Comparison of ENCODE assay signal across 8 mouse cellular contexts in the genomic region with DNA sequence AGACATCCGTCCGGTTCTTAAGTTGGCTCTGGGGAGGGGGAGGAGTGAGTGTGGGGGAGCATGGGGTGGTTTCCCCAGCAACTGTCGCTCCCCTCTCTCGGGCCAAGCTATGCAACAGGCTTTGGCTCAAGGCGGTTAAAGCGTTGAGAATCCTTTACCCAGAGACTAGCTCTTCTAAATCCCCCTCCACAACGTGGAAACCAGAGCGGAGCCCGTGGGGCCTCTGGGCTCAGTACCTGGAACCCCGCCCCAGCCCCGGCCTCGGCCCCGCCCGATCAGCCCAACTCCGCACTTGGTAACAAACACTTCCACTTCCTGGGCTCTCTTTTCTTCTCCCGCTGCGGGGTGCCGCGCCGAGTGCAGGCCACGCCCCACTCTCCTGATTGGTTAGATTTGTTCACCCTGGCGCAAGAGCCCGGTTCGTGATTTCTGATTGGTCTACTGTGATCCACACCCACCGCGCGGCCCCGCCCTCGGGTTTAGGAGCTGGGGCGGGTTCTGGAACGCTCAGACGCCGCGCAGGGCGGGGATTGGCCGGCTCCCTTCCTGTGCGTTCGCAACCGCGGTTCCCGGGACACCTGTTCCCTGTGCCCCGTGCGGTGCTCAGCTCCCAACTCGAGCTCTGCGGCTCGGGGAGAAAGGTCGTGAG. TPM values are rescaled to one million over a fixed set of nuclear protein-coding genes. Genes with fewer than 3 reads are reported as not detected.
DNase-seq lines count a peak whose midpoint lies in the region; ATAC-seq and TF ChIP-seq lines count a peak whose summit lies in the region.

A gene (plus strand): TSS at position 510 of the 649 bp plus-strand sequence.

- TF ChIP-seq CTCF in MEL (IDR thresholded peaks at IDR 0.05 in 2 of 3, conservative IDR thresholded peaks at IDR 0.05 in 1 of 3; ENCODE audit: control insufficient read depth in 1 of 3, insufficient read depth in 1 of 3, low read depth in 2 of 3, low read length in 3 of 3, poor library complexity in 1 of 3, severe bottlenecking in 1 of 3): no peak
- no peak for TF ChIP-seq CTCF in cerebellum, adult 2 months (IDR thresholded peaks at IDR 0.05; ENCODE audit: borderline replicate concordance, insufficient read depth, low read depth, low read length)
- TF ChIP-seq CTCF in forebrain, postnatal 0 days (IDR thresholded peaks at IDR 0.05; ENCODE audit: low read depth): no peak

- DNase-seq in MEL (ENCODE audit: low read depth, low spot score): peak; percentile 100
- DNase-seq in cerebellum, adult 2 months: peak; percentile 99
- DNase-seq in forebrain, postnatal 0 days: peak; percentile 91
- DNase-seq in heart, postnatal 4 days: peak; percentile 98
- DNase-seq in layer of hippocampus, adult 8-10 months (ENCODE audit: low spot score in 2 of 2): peak; percentile 92 to 93
- DNase-seq in ovary, adult 18-20 months (ENCODE audit: low spot score): peak; percentile 96
- DNase-seq in thymus, postnatal 0 days (ENCODE audit: low spot score): peak; percentile 99

- 0 out of 4 replicates have a peak, but pooled peaks of 1 of the 2 experiments have one; percentile 15 for TF ChIP-seq EP300 in MEL (IDR thresholded peaks at IDR 0.05; ENCODE audit: low read depth in 1 of 2, low read length in 2 of 2)

- H3K9ac ChIP-seq in MEL (ENCODE audit: control insufficient read depth, low read depth, low read length, poor library complexity, severe bottlenecking): peak within 1 kb of the TSS; percentile 90
- H3K9ac ChIP-seq in forebrain, postnatal 0 days: peak within 1 kb of the TSS; percentile 51
- peak within 1 kb of the TSS; percentile 43 for H3K9ac ChIP-seq in lung, embryonic 15.5 days

- peak; percentile 97 for ATAC-seq in forebrain, postnatal 0 days
- peak; percentile 96 for ATAC-seq in lung, embryonic 15.5 days (ENCODE audit: borderline replicate concordance, extremely low read depth, low FRiP score, low TSS enrichment)

- peaks cover 40% of the 10 kb centered on the region for H3K79me2 ChIP-seq in MEL (ENCODE audit: control insufficient read depth, insufficient read depth, low read length, poor library complexity)

- no peaks in the 10 kb centered on the region for H3K9me3 ChIP-seq in MEL (replicated peaks; ENCODE audit: insufficient read depth, low read length)
- no peaks in the 10 kb centered on the region for H3K9me3 ChIP-seq in forebrain, postnatal 0 days (ENCODE audit: low read length)
- H3K9me3 ChIP-seq in lung, embryonic 15.5 days: no peaks in the 10 kb centered on the region

- TF ChIP-seq POLR2A in MEL (IDR thresholded peaks at IDR 0.05; ENCODE audit: control insufficient read depth in 1 of 2, insufficient read depth in 1 of 2, low read depth in 1 of 2, low read length in 2 of 2, poor library complexity in 1 of 2): peak; percentile 98 to 99
- peak; percentile 96 for TF ChIP-seq POLR2A in cerebellum, adult 2 months (IDR thresholded peaks at IDR 0.05; ENCODE audit: borderline replicate concordance, insufficient read depth, low read length)

- under 1% methylated on average over 47 of the region's 47 CpGs for WGBS in cerebellum, adult 2 months
- 2% methylated on average over 47 of the region's 47 CpGs for WGBS in forebrain, postnatal 0 days
- WGBS in lung, embryonic 15.5 days: under 1% methylated on average over 47 of the region's 47 CpGs

- H3K4me2 ChIP-seq in forebrain, postnatal 0 days (ENCODE audit: low read depth): peak within 1 kb of the TSS; percentile 73
- H3K4me2 ChIP-seq in lung, embryonic 15.5 days: peak within 1 kb of the TSS; percentile 83

- peaks cover 0 to 23% of the 10 kb centered on the region in 2 experiments; a peak in 2 of 4 replicates for H3K36me3 ChIP-seq in MEL (ENCODE audit: control insufficient read depth in 1 of 2, insufficient read depth in 2 of 2, low read length in 2 of 2)
- no peaks in the 10 kb centered on the region for H3K36me3 ChIP-seq in forebrain, postnatal 0 days (ENCODE audit: insufficient read depth)
- no peaks in the 10 kb centered on the region for H3K36me3 ChIP-seq in lung, embryonic 15.5 days

- peak within 1 kb of the TSS; percentile 90 for H3K27ac ChIP-seq in MEL (ENCODE audit: control insufficient read depth, low read depth, low read length)
- H3K27ac ChIP-seq in cerebellum, adult 2 months (ENCODE audit: insufficient read depth, low read length): peak within 1 kb of the TSS; percentile 71
- peak within 1 kb of the TSS; percentile 48 for H3K27ac ChIP-seq in forebrain, postnatal 0 days (ENCODE audit: low read depth, low read length)
- H3K27ac ChIP-seq in lung, embryonic 15.5 days: peak within 1 kb of the TSS; percentile 59

- peaks cover 6 to 37% of the 10 kb centered on the region in 2 experiments for H3K4me1 ChIP-seq in MEL (ENCODE audit: control insufficient read depth in 1 of 2, insufficient read depth in 2 of 2, low read length in 2 of 2)
- H3K4me1 ChIP-seq in cerebellum, adult 2 months (ENCODE audit: control insufficient read depth, insufficient read depth, low read length): peaks cover 5% of the 10 kb centered on the region; the same call in 1 of the 2 replicates
- no peaks in the 10 kb centered on the region; the same call in 1 of the 2 replicates for H3K4me1 ChIP-seq in forebrain, postnatal 0 days (ENCODE audit: insufficient read depth)
- H3K4me1 ChIP-seq in lung, embryonic 15.5 days: peaks cover 53% of the 10 kb centered on the region

- H3K4me3 ChIP-seq in MEL (ENCODE audit: control insufficient read depth in 1 of 2, insufficient read depth in 1 of 2, low read depth in 2 of 2, low read length in 2 of 2): peak within 1 kb of the TSS; percentile 82 to 94
- H3K4me3 ChIP-seq in cerebellum, adult 2 months (replicated peaks; ENCODE audit: insufficient read depth, low read depth, low read length): peak within 1 kb of the TSS; percentile 83
- H3K4me3 ChIP-seq in forebrain, postnatal 0 days (ENCODE audit: low read depth, low read length): peak within 1 kb of the TSS; percentile 56
- H3K4me3 ChIP-seq in lung, embryonic 15.5 days: peak within 1 kb of the TSS; percentile 66

- H3K27me3 ChIP-seq in MEL (ENCODE audit: control insufficient read depth in 1 of 2, insufficient read depth in 2 of 2, low read length in 2 of 2): no peaks in the 10 kb centered on the region
- no peaks in the 10 kb centered on the region for H3K27me3 ChIP-seq in cerebellum, adult 2 months (ENCODE audit: control insufficient read depth, insufficient read depth, low read length)
- H3K27me3 ChIP-seq in forebrain, postnatal 0 days (ENCODE audit: insufficient read depth, low read length): peaks cover 18% of the 10 kb centered on the region
- peaks cover 25% of the 10 kb centered on the region; the same call in 1 of the 2 replicates for H3K27me3 ChIP-seq in lung, embryonic 15.5 days

- TF ChIP-seq RAD21 in MEL (IDR thresholded peaks at IDR 0.05; ENCODE audit: low read depth, low read length): no peak

TF ChIP-seq in MEL, 35 proteins besides CTCF, POLR2A, EP300 and RAD21 (continues in another document):
- TF ChIP-seq CHD1 (IDR thresholded peaks at IDR 0.05; ENCODE audit: low read depth, low read length) (no peak), KAT2A (conservative IDR thresholded peaks at IDR 0.05; ENCODE audit: low read depth, low read length) (no peak), ZKSCAN1 (IDR thresholded peaks at IDR 0.05; ENCODE audit: low read depth, low read length) (no peak), MYC (IDR thresholded peaks at IDR 0.05; ENCODE audit: low read depth, low read length) (no peak), POLR2AphosphoS2 (IDR thresholded peaks at IDR 0.05; ENCODE audit: low read length) (peak; percentile 97), USF1 (IDR thresholded peaks at IDR 0.05; ENCODE audit: low read depth, low read length) (no peak), MAZ (IDR thresholded peaks at IDR 0.05; ENCODE audit: low read depth, low read length) (peak; percentile 89), GATA1 (IDR thresholded peaks at IDR 0.05; ENCODE audit: low read depth, low read length) (no peak), GABPA (IDR thresholded peaks at IDR 0.05; ENCODE audit: low read depth, low read length) (no peak), RCOR1 (IDR thresholded peaks at IDR 0.05; ENCODE audit: low read depth, low read length) (no peak), NRF1 (IDR thresholded peaks at IDR 0.05; ENCODE audit: insufficient read depth, low read depth, low read length, poor library complexity, severe bottlenecking) (peak; percentile 52), USF2 (IDR thresholded peaks at IDR 0.05; ENCODE audit: borderline replicate concordance in 1 of 2, insufficient read depth in 1 of 2, low read depth in 1 of 2, low read length in 2 of 2) (no peak), JUND (IDR thresholded peaks at IDR 0.05; ENCODE audit: low read depth, low read length) (no peak), BHLHE40 (IDR thresholded peaks at IDR 0.05; ENCODE audit: borderline replicate concordance, low read depth, low read length) (no peak), POLR2AphosphoS5 (IDR thresholded peaks at IDR 0.05; ENCODE audit: borderline replicate concordance, low read depth, low read length) (no peak), MAFK (IDR thresholded peaks at IDR 0.05; ENCODE audit: borderline replicate concordance, low read depth, low read length) (no peak), MXI1 (IDR thresholded peaks at IDR 0.05; ENCODE audit: low read depth, low read length) (peak; percentile 75; the same call in 1 of the 2 replicates), CHD2 (IDR thresholded peaks at IDR 0.05; ENCODE audit: low read length) (no peak), ZC3H11A (IDR thresholded peaks at IDR 0.05; ENCODE audit: low read depth, low read length) (no peak), ETS1 (IDR thresholded peaks at IDR 0.05; ENCODE audit: low read depth, low read length) (peak; percentile 29; the same call in 1 of the 2 replicates), TCF12 (IDR thresholded peaks at IDR 0.05; ENCODE audit: low read depth, low read length) (peak; percentile 44), TBP (IDR thresholded peaks at IDR 0.05; ENCODE audit: low read depth, low read length) (peak; percentile 83), ELF1 (IDR thresholded peaks at IDR 0.05; ENCODE audit: low read depth, low read length) (peak; percentile 81), NELFE (IDR thresholded peaks at IDR 0.05; ENCODE audit: low read depth, low read length) (peak; percentile 99)

RNA-seq across cellular contexts. Expression of the gene that starts here (rescaled TPM):
- 124 and 127 TPM in 2 replicates for total RNA-seq in MEL (2012; rRNA removed)
- 100 to 1,000 TPM in 1 of 2 experiments, not detected in 1; 112 TPM for polyA plus RNA-seq in MEL (2012; ENCODE audit: insufficient read depth in 1 of 2, insufficient read length in 2 of 2, low read depth in 1 of 2, low replicate concordance in 2 of 2, missing spikeins in 1 of 2)
- polyA plus RNA-seq in cerebellum, adult 2 months (2012; rRNA removed): 87.2 and 87.9 TPM in 2 replicates
- total RNA-seq in forebrain, postnatal 0 days (2014; rRNA removed): 44.2 and 48.5 TPM in 2 replicates
- 68.4 and 73.9 TPM in 2 replicates for polyA plus RNA-seq in forebrain, postnatal 0 days (2015; fragmentation: Nextera tagmentation; extraction: Ambion mirVana)
- total RNA-seq in heart, postnatal 4 days (2021): 10 to 100 TPM; 13.9 to 15.3 TPM
- total RNA-seq in layer of hippocampus, adult 8-10 months (2022): 10 to 100 TPM; 68.3 to 84.2 (median 77.1) TPM
- 55.0 and 58.2 TPM in 2 replicates for polyA plus RNA-seq in lung, embryonic 15.5 days (2015; fragmentation: Nextera tagmentation; extraction: Ambion mirVana)
- 255 and 279 TPM in 2 replicates for polyA plus RNA-seq in thymus, postnatal 0 days (2015; fragmentation: Nextera tagmentation; extraction: Ambion mirVana)

Comparison
In these comparisons a context has a peak if more than half of its experiments do, and no peak if none do; other contexts are left out.
1. Peak in every context shown above with its lines: DNase-seq, ATAC-seq, H3K4me3 ChIP-seq and H3K27ac ChIP-seq.